Mouse (Mus musculus): ENCODE results near the gene Aco2.

DNA sequence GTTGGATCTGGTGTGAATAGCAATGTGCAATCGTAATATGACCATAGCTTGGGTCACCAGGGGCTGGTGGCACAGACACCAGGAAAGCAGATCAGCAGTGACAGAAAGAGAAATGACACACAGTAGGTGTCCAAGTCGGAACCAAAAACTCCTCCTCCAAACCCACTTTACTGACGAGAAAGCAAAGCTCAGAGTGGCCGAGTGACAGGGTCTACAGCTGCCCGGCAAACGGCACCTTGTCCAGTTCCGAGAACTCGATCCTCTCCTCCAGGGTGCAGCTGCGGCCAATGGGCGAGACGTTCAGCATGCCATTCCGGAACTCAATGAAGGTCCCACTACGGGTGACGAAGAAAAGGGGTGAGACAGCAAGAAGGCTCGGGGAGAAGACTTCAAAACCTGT lies 83.3 kb downstream of the Aco2 start:
- TF ChIP-seq CTCF (IDR thresholded peaks at IDR 0.05; ENCODE audit: insufficient read depth, low read length) (no peak), POLR2A (IDR thresholded peaks at IDR 0.05; ENCODE audit: borderline replicate concordance, extremely low read depth, low read depth, low read length) (no peak)
